Mouse (Mus musculus) intestine, embryonic 16.5 days (tissue): ENCODE measurements around the gene Mbnl1. TPM values are rescaled to one million over a fixed set of nuclear protein-coding genes. Genes with fewer than 3 reads are reported as not detected.
A peak's percentile ranks its signal among the peaks of the same experiment; 100 is the strongest.

Experiments
- ATAC-seq: fragments of 200-750 bp; cut with Nextera tagmentation; 2 replicates; pipeline ENCODE4 v1.8.0; 2017; ENCODE audit warnings: moderate TSS enrichment, moderate library complexity
- H3K27ac ChIP-seq: fragments of 300-500 bp; sonication (generic); 2 replicates; pipeline ENCODE4 v1.5.1; 2014; ENCODE audit warnings: mild to moderate bottlenecking, low read length
- H3K27me3 ChIP-seq: fragments of 300-500 bp; sonication (generic); replicated peaks from 2 replicates; pipeline ENCODE4 v1.6.1; 2014; ENCODE audit warnings: low read length, control low read depth, mixed read lengths; ENCODE audit not compliant: control insufficient read depth, insufficient read depth
- H3K36me3 ChIP-seq: fragments of 300-500 bp; sonication (generic); 2 replicates; pipeline ENCODE4 v1.6.1; 2014; ENCODE audit warnings: low read length, control low read depth; ENCODE audit not compliant: control insufficient read depth, insufficient read depth
- H3K4me1 ChIP-seq: fragments of 300-500 bp; sonication (generic); 2 replicates; pipeline ENCODE4 v1.6.1; 2014; ENCODE audit warnings: low read length, control low read depth, mixed read lengths; ENCODE audit not compliant: control insufficient read depth, insufficient read depth
- H3K4me2 ChIP-seq: fragments of 300-500 bp; sonication (generic); 2 replicates; pipeline ENCODE4 v1.6.1; 2014; ENCODE audit warnings: low read depth, low read length, control low read depth
- H3K4me3 ChIP-seq: fragments of 300-500 bp; sonication (generic); 2 replicates; pipeline ENCODE4 v1.5.1; 2014; ENCODE audit warnings: mild to moderate bottlenecking, low read length
- H3K9ac ChIP-seq: fragments of 300-500 bp; sonication (generic); 2 replicates; pipeline ENCODE4 v1.6.1; 2014; ENCODE audit warnings: low read depth, low read length
- H3K9me3 ChIP-seq: fragments of 300-500 bp; sonication (generic); 2 replicates; pipeline ENCODE4 v1.6.1; 2016; ENCODE audit warnings: low read length, control low read depth; ENCODE audit not compliant: control insufficient read depth
- WGBS: fragments of 180-500 bp; shearing (Covaris S2); extraction: QIAGEN DNeasy Blood & Tissue Kit; methylation state at CpG from one replicate; pipeline ENCODE4 v1.1.7; 2014; 5-methylcytosine and 5-hydroxymethylcytosine counted together
- polyA plus RNA-seq: library from polyadenylated mRNA; unstranded; fragments of >200 nt; fragmentation: Nextera tagmentation; extraction: Ambion mirVana; gene quantifications from 2 replicates; pipeline ENCODE4 v1.2.1, GENCODE M21; 2015

Gene Mbnl1
- polyA plus RNA-seq, 1 experiment from 2014 or later, result 98.2 TPM

DNA sequence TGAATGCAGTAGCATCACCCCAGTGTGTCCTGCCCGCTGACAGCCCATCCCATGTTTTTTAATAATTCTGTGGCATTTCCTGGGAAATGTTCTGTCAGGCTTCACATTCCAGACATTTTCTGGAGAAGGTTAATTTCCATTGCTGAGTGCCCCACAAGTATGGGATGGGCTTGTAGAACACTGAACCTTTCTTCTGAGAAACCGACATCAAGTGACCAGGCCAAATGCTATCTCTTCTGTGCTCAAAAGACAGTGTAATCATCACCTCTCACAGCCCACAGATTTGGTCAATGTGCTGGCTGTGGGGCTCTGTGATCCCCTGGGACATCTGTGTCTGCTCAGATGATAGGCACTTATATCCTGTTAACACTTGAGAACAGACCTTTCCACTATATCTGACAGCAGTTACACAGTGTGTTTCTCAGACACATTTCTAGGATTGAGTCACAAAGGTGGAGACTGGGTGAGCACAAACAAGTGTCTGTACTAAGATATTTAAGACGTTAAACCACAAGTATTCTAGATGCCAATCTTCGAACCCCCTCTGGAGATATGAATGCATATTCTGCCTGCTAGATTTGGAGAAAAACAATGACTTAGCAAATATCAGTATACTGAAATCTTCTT is 130.4 kb downstream of the Mbnl1 start:
- 0 out of 2 replicates have a peak, but pooled peaks have one; percentile 26 for ATAC-seq
- Histone ChIP-seq H3K36me3 (no peaks in the 10 kb centered on the region), H3K9ac (no peak overlapping the region), H3K4me2 (no peak overlapping the region), H3K27ac (no peak overlapping the region), H3K9me3 (no peaks in the 10 kb centered on the region), H3K4me1 (no peaks in the 10 kb centered on the region), H3K27me3 (no peaks in the 10 kb centered on the region), H3K4me3 (no peak overlapping the region)
- WGBS, result 84% methylated on average over 4 of the region's 4 CpGs

DNA sequence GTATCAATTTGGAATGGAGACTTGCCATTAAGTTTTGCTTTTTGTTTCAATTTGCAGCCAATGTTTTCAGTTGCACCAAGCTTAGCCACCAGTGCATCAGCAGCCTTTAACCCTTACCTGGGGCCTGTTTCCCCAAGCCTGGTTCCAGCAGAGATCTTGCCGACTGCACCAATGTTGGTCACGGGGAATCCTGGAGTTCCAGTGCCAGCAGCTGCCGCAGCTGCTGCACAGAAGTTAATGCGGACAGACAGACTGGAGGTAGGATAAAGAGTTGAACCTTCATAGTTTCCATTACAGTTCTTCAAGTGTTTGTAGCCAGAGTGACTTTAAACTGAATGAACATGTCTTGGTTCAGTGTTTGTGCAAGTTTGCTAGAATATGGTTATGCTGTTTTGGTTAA is 131.0 kb downstream of the Mbnl1 start:
- Histone ChIP-seq H3K9ac (no peak overlapping the region), H3K9me3 (no peaks in the 10 kb centered on the region), H3K4me1 (no peaks in the 10 kb centered on the region), H3K4me3 (no peak overlapping the region), H3K27ac (no peak overlapping the region), H3K4me2 (no peak overlapping the region), H3K27me3 (no peaks in the 10 kb centered on the region), H3K36me3 (no peaks in the 10 kb centered on the region)
- ATAC-seq, result no peak
- WGBS, result 90% methylated on average over 4 of the region's 4 CpGs

DNA sequence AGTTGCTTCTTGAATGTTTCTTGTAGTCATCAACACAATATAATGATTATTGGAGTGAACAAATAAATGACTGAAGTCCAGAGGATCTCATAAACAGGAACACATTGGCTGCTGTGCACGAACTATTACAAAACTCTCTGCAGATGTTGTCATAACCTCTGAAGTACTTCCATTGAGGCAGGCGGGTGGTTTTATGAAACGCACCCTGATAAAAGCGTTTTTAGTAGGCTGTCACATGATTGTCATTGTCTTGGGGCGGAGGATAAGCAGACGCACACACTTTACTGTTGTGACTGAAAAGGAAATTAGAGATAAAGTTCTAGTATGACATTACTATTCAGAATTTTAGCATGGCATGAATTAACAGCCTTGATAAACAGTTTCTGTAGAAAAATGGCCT is 131.6 kb downstream of the Mbnl1 start:
- Histone ChIP-seq H3K4me1 (no peaks in the 10 kb centered on the region), H3K36me3 (no peaks in the 10 kb centered on the region), H3K4me3 (no peak overlapping the region), H3K27me3 (no peaks in the 10 kb centered on the region), H3K4me2 (no peak overlapping the region), H3K9ac (no peak overlapping the region), H3K27ac (no peak overlapping the region), H3K9me3 (no peaks in the 10 kb centered on the region)
- ATAC-seq, result no peak
- WGBS, result 75% methylated on average over 6 of the region's 6 CpGs

DNA sequence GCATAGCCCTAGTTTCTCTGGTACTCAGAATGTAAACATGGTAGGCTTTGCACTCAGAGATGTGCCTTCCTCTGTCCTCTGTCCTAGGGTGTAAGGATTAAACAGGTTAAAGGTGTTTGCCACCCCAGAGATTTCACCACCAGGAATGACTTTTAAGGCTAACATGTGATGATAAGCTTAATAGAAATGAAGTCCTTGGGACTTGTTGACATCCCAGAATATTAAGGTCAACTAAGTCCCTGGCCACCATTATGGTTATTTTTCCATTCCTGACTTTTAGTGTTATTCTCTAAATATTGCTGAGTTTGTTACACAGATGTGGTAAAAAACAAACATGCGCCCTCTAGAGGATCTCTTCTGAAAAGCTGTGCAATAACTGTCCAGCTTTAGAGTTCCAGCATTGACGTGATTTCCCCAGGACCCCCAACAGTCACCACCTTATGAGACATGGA is 136.3 kb downstream of the Mbnl1 start:
- Histone ChIP-seq H3K27ac (no peak overlapping the region), H3K27me3 (no peaks in the 10 kb centered on the region), H3K9me3 (no peaks in the 10 kb centered on the region), H3K36me3 (no peaks in the 10 kb centered on the region), H3K4me2 (no peak overlapping the region), H3K4me3 (no peak overlapping the region), H3K9ac (no peak overlapping the region), H3K4me1 (no peaks in the 10 kb centered on the region; the same call in 1 of the 2 replicates)
- 15% methylated on average over 2 of the region's 2 CpGs for WGBS
- ATAC-seq, result no peak

DNA sequence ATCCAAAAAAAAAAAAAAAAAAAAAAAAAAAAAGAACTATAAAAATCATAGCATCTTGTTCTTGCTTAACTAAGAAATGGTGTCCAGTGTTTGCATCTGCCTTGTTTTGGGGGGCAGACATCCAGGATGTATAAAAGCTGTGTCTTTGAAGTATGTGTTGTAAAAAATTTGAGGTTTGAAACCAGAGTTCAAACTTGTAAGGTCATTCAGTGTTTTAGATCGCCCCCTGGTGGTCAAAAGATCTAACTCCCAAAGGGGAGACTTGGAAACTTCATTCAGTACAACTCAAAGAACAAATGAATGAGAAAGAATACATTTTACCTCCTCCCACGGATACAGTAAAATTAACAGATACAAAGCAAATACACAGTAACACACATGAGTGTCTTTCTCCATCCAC is 139.2 kb downstream of the Mbnl1 start:
- H3K36me3 ChIP-seq, result peaks cover 2% of the 10 kb centered on the region; the same call in 1 of the 2 replicates
- no peak overlapping the region for H3K27ac ChIP-seq
- WGBS, result 19% methylated on average over 2 of the region's 2 CpGs
- no peak overlapping the region for H3K4me2 ChIP-seq
- H3K9me3 ChIP-seq, result no peaks in the 10 kb centered on the region
- H3K9ac ChIP-seq, result no peak overlapping the region
- no peaks in the 10 kb centered on the region for H3K27me3 ChIP-seq
- H3K4me1 ChIP-seq, result no peaks in the 10 kb centered on the region; the same call in 1 of the 2 replicates
- H3K4me3 ChIP-seq, result no peak overlapping the region
- no peak for ATAC-seq

DNA sequence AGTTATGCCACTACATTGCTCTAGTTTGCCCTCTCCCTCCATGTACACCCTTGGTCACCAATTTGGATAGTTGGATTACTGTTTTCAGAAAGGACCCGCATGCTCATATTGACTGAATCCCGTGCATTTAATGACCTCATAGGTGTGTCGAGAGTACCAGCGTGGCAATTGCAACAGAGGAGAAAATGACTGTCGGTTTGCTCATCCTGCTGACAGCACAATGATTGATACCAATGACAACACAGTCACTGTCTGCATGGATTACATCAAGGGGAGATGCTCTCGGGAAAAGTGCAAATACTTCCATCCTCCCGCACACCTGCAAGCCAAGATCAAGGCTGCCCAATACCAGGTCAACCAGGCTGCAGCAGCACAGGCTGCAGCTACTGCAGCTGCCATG is 140.5 kb downstream of the Mbnl1 start:
- Histone ChIP-seq H3K36me3 (peaks cover 2% of the 10 kb centered on the region; the same call in 1 of the 2 replicates), H3K4me1 (no peaks in the 10 kb centered on the region; the same call in 1 of the 2 replicates), H3K4me2 (no peak overlapping the region), H3K9me3 (no peaks in the 10 kb centered on the region), H3K4me3 (no peak overlapping the region), H3K27me3 (no peaks in the 10 kb centered on the region), H3K27ac (no peak overlapping the region), H3K9ac (no peak overlapping the region)
- no peak for ATAC-seq
- WGBS, result 90% methylated on average over 7 of the region's 7 CpGs

DNA sequence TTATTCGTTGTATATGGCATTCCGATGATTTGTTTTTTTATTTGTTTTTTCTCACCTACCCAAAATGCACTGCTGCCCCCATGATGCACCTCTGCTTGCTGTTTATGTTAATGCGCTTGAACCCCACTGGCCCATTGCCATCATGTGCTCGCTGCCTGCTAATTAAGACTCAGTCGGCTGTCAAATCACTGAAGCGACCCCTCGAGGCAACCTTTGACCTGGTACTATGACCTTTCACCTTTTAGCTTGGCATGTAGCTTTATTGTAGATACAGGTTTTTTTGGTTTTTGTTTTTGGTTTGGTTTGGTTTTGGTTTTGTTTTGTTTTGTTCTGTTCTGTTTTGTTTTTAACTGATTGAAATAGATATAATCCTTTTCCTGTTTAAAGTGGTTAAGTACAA is 141.9 kb downstream of the Mbnl1 start:
- no peaks in the 10 kb centered on the region for H3K9me3 ChIP-seq
- H3K27me3 ChIP-seq, result no peaks in the 10 kb centered on the region
- H3K4me3 ChIP-seq, result no peak overlapping the region
- H3K27ac ChIP-seq, result no peak overlapping the region
- H3K4me2 ChIP-seq, result no peak overlapping the region
- no peak overlapping the region for H3K9ac ChIP-seq
- ATAC-seq, result no peak
- peaks cover 2% of the 10 kb centered on the region; the same call in 1 of the 2 replicates for H3K36me3 ChIP-seq
- no peaks in the 10 kb centered on the region; the same call in 1 of the 2 replicates for H3K4me1 ChIP-seq
- 89% methylated on average over 7 of the region's 7 CpGs for WGBS

DNA sequence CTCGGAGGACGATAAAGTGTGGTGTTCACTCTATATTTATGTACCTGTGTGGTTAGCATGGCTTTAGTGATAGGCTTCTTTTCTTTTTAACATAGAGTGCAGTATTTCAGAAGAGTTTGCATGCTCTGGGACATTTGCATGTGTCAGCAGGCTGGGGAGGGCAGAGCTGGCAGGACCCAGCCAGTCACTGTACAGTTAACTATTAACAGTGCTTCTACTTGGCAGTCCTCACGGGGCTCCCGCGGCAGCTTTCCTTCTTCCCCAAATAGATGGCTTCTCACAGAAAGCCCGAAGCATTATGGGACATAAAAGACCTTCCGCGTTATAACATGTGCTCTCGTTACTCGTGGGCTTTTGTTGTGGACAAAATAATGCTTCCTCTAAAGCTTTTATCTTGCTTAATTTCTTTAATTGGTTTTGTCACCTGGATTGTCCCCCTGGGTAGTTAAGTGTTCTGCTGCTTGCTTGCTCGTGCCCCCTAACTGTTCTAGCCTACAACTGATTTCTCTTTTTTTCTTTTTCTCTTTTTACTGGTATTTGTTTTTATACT is 142.5 kb downstream of the Mbnl1 start:
- H3K4me1 ChIP-seq, result no peaks in the 10 kb centered on the region; the same call in 1 of the 2 replicates
- no peaks in the 10 kb centered on the region for H3K9me3 ChIP-seq
- H3K27me3 ChIP-seq, result no peaks in the 10 kb centered on the region
- no peak overlapping the region for H3K4me3 ChIP-seq
- no peak overlapping the region for H3K4me2 ChIP-seq
- no peak overlapping the region for H3K27ac ChIP-seq
- no peak for ATAC-seq
- H3K36me3 ChIP-seq, result peaks cover 2% of the 10 kb centered on the region; the same call in 1 of the 2 replicates
- H3K9ac ChIP-seq, result no peak overlapping the region
- 73% methylated on average over 11 of the region's 11 CpGs for WGBS

DNA sequence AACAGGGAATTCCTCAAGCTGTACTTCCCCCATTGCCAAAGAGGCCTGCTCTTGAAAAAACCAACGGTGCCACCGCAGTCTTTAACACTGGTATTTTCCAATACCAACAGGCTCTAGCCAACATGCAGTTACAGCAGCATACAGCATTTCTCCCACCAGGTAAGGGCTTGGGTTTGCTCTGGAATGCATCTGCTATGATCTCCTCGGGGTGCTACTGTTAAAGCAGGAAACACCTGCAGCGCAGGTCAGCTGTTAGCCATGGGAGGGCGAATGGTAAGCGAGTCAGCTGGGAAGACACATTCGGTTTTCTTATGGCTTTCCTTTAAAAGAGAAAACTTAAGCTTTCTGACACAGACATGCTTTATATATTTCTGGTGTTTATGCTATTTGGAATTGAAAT is 143.0 kb downstream of the Mbnl1 start:
- Histone ChIP-seq H3K4me1 (no peaks in the 10 kb centered on the region; the same call in 1 of the 2 replicates), H3K4me2 (no peak overlapping the region), H3K27ac (no peak overlapping the region), H3K9ac (no peak overlapping the region), H3K36me3 (peaks cover 2% of the 10 kb centered on the region; the same call in 1 of the 2 replicates), H3K27me3 (no peaks in the 10 kb centered on the region), H3K4me3 (no peak overlapping the region), H3K9me3 (no peaks in the 10 kb centered on the region)
- ATAC-seq, result no peak
- 66% methylated on average over 7 of the region's 7 CpGs for WGBS
